Mouse (Mus musculus) lung, postnatal 0 days (tissue): ENCODE measurements around the gene Ppcdc. TPM values are rescaled to one million over a fixed set of nuclear protein-coding genes. Genes with fewer than 3 reads are reported as not detected.

Experiments
- ATAC-seq: fragments of 200-750 bp; cut with Nextera tagmentation; 2 replicates; pipeline ENCODE4 v1.8.0; 2017; ENCODE audit warnings: moderate library complexity
- DNase-seq: peaks from one replicate; pipeline ENCODE4 v3.0.0-alpha.2; 2016; ENCODE audit warnings: low spot score
- H3K27ac ChIP-seq: fragments of 300-500 bp; sonication (generic); 2 replicates; pipeline ENCODE4 v1.5.1; 2014; ENCODE audit warnings: antibody characterized with exemption, mild to moderate bottlenecking, low read length, mixed read lengths
- H3K27me3 ChIP-seq: fragments of 300-500 bp; sonication (generic); replicated peaks from 2 replicates; pipeline ENCODE4 v1.6.1; 2014; ENCODE audit warnings: low read length, mixed read lengths; ENCODE audit not compliant: insufficient read depth
- H3K36me3 ChIP-seq: fragments of 300-500 bp; sonication (generic); 2 replicates; pipeline ENCODE4 v1.6.1; 2014; ENCODE audit warnings: low read length, mixed read lengths; ENCODE audit not compliant: insufficient read depth
- H3K4me1 ChIP-seq: fragments of 300-500 bp; sonication (generic); 2 replicates; pipeline ENCODE4 v1.6.1; 2014; ENCODE audit warnings: antibody characterized with exemption, low read depth, low read length, mixed read lengths; ENCODE audit not compliant: insufficient read depth
- H3K4me2 ChIP-seq: fragments of 300-500 bp; sonication (generic); replicated peaks from 2 replicates; pipeline ENCODE4 v1.6.1; 2014; ENCODE audit warnings: low read depth, mild to moderate bottlenecking, low read length, moderate library complexity, mixed read lengths
- H3K4me3 ChIP-seq: fragments of 300-500 bp; sonication (generic); 2 replicates; pipeline ENCODE4 v1.5.1; 2014; ENCODE audit warnings: low read depth, low read length
- H3K9ac ChIP-seq: fragments of 300-500 bp; sonication (generic); replicated peaks from 2 replicates; pipeline ENCODE4 v1.6.1; 2014; ENCODE audit warnings: low read depth, mild to moderate bottlenecking
- H3K9me3 ChIP-seq: fragments of 300-500 bp; sonication (generic); 2 replicates; pipeline ENCODE4 v1.6.1; 2016; ENCODE audit warnings: low read length, mixed read lengths
- CTCF ChIP-seq: IDR thresholded peaks from 2 replicates; pipeline ENCODE4 v1.5.1; 2016; ENCODE audit warnings: antibody characterized with exemption, mild to moderate bottlenecking
- EP300 ChIP-seq: IDR thresholded peaks from 2 replicates; pipeline ENCODE4 v1.6.1; 2016; ENCODE audit warnings: antibody characterized with exemption, mild to moderate bottlenecking, control low read depth
- WGBS: fragments of 180-500 bp; shearing (Covaris S2); extraction: QIAGEN DNeasy Blood & Tissue Kit; methylation state at CpG from one replicate; pipeline ENCODE4 v1.1.7; 2014; 5-methylcytosine and 5-hydroxymethylcytosine counted together
- polyA plus RNA-seq: library from polyadenylated mRNA; unstranded; fragments of >200 nt; fragmentation: Nextera tagmentation; extraction: Ambion mirVana; gene quantifications from 2 replicates; pipeline ENCODE4 v1.2.1, GENCODE M21; 2015

Gene Ppcdc
- polyA plus RNA-seq, 1 experiment from 2014 or later = 25.9 TPM

DNA sequence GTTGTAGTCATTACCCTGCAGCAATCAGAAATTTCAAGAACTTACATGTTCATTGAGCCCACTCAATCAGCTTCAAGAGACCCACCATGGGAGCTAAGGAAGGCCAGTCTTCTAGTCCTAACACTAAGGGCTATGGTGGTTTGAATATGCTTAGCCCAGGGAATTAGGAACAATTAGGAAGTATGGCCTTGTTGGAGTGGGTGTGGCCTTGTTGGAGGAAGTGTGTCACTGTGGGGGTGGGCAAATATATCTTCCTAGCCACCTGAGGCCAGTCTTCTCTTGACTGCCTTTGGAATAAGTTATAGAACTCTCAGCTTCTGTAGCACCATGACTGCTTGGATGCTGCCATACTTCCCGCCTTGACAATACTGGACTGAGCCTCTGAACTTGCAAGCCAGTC, 696 bp upstream of the Ppcdc start:
- ATAC-seq (no peak), DNase-seq (no peak)
- TF ChIP-seq CTCF (no peak), EP300 (no peak)
- Histone ChIP-seq H3K4me3 (no peak overlapping the region), H3K27ac (no peak overlapping the region), H3K9me3 (no peaks in the 10 kb centered on the region), H3K4me1 (peaks cover 5% of the 10 kb centered on the region; the same call in 1 of the 2 replicates), H3K36me3 (no peaks in the 10 kb centered on the region), H3K4me2 (no peak overlapping the region), H3K9ac (no peak overlapping the region), H3K27me3 (no peaks in the 10 kb centered on the region)
- WGBS = 100% methylated on average over 1 of the region's 1 CpGs

- peaks cover 5% of the 10 kb centered on the region; the same call in 1 of the 2 replicates for H3K4me1 ChIP-seq
- DNase-seq (peak; percentile 39), ATAC-seq (no peak)
- H3K27ac ChIP-seq = 0 out of 2 replicates have a peak overlapping the region, but pooled peaks have one; percentile 34
- no peaks in the 10 kb centered on the region for H3K9me3 ChIP-seq
- TF ChIP-seq EP300 (no peak), CTCF (no peak)
- WGBS = 28% methylated on average over 7 of the region's 7 CpGs
- peak overlapping the region; percentile 30; the same call in 1 of the 2 replicates for H3K9ac ChIP-seq
- no peaks in the 10 kb centered on the region for H3K36me3 ChIP-seq
- peak overlapping the region; percentile 50 for H3K4me2 ChIP-seq
- no peaks in the 10 kb centered on the region for H3K27me3 ChIP-seq
- H3K4me3 ChIP-seq = peak overlapping the region; percentile 34; the same call in 1 of the 2 replicates
These were observed 841 bp downstream of the Ppcdc start for GRCm38 (mm10) chr9:57439083-57439482.

- no peak overlapping the region for H3K27ac ChIP-seq
- no peak overlapping the region for H3K9ac ChIP-seq
- TF ChIP-seq CTCF (no peak), EP300 (no peak)
- DNase-seq (no peak), ATAC-seq (no peak)
- H3K4me2 ChIP-seq = no peak overlapping the region
- H3K9me3 ChIP-seq = no peaks in the 10 kb centered on the region
- H3K36me3 ChIP-seq = no peaks in the 10 kb centered on the region
- no peak overlapping the region for H3K4me3 ChIP-seq
- WGBS = 68% methylated on average over 10 of the region's 10 CpGs
- H3K27me3 ChIP-seq = no peaks in the 10 kb centered on the region
- peaks cover 5% of the 10 kb centered on the region; the same call in 1 of the 2 replicates for H3K4me1 ChIP-seq
These were observed 1.9 kb downstream of the Ppcdc start for GRCm38 (mm10) chr9:57437896-57438614.

DNA sequence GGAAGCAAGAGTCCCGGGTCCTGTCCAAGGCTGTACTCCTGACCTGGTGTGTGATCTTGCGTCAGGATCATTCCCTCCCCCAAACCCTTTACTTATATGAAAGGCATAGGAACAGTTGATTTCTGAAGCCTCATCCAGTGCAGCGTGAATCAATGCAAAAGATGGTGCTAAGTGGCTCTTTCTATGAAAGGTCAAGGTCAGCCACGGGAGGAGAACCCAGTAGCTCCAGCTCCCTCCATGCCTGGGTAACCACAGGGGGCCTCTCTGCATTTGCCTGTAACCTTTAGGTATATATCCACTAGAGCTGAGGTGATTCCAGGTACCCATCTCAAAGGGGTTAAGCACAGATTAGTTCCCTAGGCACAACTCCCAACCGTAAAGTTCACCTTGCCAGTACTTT, 3.8 kb downstream of the Ppcdc start:
- Histone ChIP-seq H3K4me2 (no peak overlapping the region), H3K4me1 (peaks cover 5% of the 10 kb centered on the region; the same call in 1 of the 2 replicates), H3K36me3 (no peaks in the 10 kb centered on the region), H3K27ac (no peak overlapping the region), H3K4me3 (no peak overlapping the region), H3K27me3 (no peaks in the 10 kb centered on the region), H3K9me3 (no peaks in the 10 kb centered on the region), H3K9ac (no peak overlapping the region)
- ATAC-seq (no peak), DNase-seq (no peak)
- 74% methylated on average over 5 of the region's 5 CpGs for WGBS
- TF ChIP-seq CTCF (no peak), EP300 (no peak)

GRCm38 (mm10) chr9:57434405-57435165, 5.3 kb downstream of the Ppcdc start:
- 81% methylated on average over 11 of the region's 11 CpGs for WGBS
- no peaks in the 10 kb centered on the region for H3K36me3 ChIP-seq
- no peak overlapping the region for H3K4me2 ChIP-seq
- no peak overlapping the region for H3K27ac ChIP-seq
- DNase-seq (no peak), ATAC-seq (no peak)
- H3K27me3 ChIP-seq = no peaks in the 10 kb centered on the region
- no peak overlapping the region for H3K4me3 ChIP-seq
- no peak overlapping the region for H3K9ac ChIP-seq
- H3K9me3 ChIP-seq = no peaks in the 10 kb centered on the region
- TF ChIP-seq EP300 (no peak), CTCF (no peak)
- H3K4me1 ChIP-seq = peaks cover 5% of the 10 kb centered on the region; the same call in 1 of the 2 replicates
